Mouse (Mus musculus): ENCODE results near the gene Stx2.

Stx2 gene

DNA sequence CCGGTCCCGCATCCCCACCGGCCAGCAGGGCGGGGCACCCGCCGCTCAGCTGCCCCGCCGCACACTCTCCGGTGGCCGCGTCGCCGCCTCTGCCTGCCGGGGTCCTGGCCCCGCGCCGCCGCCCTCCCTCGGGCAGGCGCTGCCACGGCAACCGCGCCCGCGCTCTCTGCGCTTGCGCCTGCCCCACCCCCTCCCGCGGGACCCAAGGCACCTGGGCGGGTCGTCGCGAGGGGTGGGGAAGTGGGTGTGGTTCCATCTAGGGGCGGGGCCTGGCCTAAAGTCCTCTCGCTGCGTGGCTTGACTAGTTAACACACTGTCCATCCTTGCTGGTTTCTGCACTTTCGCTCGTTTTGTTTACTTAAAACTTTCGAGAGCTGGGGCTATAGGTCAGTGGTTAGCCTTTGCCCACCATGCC is at the start of gene Stx2:
Stx2 (minus strand) TSS at position 163 of the 415 bp plus-strand sequence.
- DNase-seq (ENCODE audit: low spot score), result peak; percentile 90

DNA sequence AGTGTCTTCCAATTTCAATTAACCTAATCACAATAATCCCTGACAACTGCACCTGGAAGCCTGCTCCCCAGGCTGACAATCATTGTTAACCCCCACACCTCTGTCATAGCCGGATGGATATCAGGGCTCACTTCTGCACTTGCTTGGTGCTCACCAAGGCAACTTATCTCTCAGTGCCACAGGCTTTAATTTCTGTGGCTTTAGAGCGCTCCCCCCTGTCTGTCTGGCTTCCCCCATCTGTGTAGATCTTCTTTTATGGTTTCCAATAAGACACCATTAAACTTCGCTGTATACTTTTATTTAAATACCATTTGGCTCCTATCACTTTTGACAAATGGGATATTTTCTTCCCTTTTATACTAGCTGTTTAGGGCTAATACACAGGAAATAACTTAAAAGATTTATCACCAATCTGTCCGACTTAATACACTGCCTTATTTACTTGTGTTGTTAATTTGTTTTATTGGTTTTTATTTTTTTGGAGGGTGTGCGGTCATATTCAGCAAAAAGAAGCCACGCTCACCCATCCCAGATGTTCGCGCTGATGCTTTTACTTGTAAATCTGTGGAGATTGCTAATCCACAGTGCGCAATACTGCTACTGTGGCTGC is 46.4 kb upstream of the Stx2 start:
- DNase-seq (ENCODE audit: low spot score), result no peak

DNA sequence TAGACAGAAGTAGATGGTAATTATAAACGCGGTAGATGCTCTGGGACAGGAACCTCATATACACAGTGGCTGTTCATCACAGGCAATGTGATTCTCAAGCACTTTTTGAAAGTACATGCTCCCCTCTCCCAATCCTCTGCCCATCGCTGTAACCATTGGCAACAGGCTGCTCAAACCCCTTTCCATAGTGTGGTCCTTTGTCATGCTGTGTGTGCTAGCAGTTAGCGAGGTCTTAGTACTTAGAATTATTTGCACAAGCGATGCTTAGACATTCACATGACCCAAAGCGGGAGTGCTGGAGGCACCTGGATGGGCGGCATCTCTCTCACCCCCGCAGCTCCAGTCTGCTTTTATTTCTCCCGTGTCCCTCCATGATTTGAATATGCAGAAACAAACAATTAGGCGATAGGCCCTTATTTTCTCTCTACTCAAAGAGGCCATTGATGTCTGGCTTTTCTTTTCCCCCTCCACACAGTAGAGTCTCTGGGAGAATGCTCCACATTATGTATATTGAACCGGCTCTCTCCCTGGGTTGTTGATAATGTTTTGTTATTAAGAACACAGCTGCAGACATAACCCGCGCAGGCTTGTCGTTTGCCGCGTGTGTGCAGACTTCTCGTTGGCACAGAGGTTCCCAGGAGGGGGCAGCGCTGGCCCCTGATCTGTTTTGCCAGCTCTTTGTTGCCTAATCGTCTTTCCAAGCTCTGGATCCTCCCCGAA is 44.4 kb upstream of the Stx2 start:
- DNase-seq (ENCODE audit: low spot score), result no peak

DNA sequence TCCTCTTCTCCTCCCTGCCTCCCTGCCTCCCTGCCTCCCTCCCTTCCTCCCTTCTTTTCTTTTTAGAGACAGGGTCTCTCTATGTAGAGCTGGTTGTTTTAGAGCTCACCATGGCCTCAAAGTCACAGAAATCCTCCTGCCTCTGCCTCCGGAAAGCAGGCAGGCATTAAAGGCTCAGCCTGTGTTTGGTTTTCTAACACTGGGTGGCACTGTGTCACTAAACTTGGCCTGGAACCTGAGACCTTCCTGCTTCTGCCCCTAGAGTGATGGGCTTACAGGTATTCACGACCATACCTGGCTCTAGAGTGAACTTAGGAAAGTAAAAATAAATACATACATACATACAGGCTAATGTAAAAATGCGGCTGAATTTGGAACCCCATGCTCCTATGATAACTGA is 43.5 kb upstream of the Stx2 start:
- DNase-seq (ENCODE audit: low spot score), result no peak

DNA sequence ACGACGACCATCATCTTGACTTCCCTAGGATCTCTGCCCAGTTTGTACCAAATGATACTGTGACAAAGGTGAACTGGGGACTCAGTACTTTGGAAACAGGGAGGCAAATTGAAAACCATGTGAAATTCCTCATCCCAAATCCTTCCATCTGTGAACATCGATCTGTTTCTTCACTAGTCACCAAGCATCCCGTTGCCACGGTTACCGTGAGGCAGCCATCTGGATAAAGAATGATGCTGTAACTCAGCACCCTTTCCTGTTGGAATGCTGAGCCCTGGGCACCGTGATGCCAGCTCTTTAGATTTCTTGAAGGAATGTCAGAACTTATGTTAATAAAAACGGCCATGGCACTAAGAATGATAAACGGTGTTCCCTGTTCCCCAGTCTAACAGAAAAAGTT is 41.0 kb upstream of the Stx2 start:
- DNase-seq (ENCODE audit: low spot score), result no peak

DNA sequence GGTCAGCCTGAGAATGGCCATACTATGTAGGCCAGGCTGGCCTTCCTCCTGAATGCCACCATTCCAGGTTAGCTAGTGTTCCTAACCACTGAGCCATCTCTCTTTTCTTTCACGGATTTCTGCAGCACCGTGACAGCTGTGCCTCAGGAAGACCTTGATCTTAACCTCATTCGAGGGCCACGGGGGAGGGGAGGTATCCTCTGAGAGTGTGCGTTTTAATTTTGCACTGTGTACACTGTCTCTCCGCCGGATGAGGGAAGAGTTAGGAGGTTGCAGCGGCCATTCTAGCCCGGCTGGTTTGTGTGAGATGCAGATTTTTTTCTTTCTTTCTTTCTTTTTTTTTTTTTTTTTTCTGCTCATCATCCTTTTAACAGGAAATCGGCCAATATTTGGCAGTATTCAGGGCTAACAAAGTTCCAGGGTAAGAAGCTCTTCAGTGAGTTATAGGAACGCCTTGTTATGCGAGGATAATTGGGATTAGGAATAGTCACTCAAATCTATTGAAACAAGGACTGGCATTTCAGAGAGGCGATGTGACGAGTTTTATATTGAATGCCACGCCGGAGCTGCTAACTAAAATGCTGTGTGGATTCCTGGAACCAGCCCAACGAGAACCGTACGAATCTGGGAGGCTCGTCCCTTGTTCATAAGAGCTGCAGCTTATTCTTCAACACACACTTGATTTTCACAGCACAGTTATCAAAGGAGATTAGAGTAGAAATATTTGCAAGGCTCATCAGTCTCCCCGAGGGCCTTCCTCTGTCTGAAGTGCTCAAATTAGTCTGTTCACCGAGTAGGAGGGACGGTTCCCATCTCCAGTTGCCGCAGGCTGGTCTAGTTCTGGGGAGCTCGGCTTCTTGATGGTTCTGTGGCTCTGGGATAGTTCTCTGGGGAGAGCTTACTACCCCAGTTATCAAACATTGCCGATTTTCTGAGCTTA is 37.5 kb upstream of the Stx2 start:
- no peak for DNase-seq (ENCODE audit: low spot score)

DNA sequence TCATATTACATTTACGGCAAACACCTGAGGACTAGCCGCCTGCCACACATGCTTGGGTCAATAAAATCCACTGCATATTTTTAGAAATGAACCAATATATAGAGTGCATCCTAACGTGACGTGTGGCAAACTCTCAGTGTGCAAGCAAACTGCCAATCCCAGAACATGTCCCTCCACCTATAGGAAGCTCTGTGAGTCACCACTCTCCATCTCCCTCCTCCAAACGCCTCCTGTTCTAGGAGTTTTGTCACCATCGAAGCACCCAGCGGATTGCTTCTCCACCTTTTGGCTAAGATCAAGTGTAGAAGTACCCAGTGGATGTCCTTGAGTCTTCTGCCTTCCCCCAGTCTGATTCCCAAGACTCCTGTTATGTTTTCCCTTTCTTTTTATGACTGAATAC is 29.4 kb upstream of the Stx2 start:
- DNase-seq (ENCODE audit: low spot score), result no peak

DNA sequence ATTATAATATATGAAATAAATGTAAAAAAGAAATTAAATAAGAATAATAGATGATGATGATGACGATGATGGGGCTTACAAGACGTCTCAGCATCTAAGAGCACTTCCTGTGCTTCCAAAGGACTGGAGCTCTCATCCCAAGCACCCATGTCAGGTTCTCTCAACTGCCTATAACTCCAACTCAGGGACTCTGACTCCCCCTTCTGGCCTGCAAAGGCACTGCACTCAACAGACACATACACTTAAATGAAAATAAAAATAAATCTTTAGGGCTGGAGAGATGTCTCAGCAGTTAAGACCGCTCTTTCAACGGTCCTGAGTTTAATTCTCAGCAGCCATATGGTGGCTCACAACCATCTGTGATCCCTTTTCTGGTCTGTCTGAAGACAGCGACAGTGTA is 28.3 kb upstream of the Stx2 start:
- DNase-seq (ENCODE audit: low spot score), result no peak

DNA sequence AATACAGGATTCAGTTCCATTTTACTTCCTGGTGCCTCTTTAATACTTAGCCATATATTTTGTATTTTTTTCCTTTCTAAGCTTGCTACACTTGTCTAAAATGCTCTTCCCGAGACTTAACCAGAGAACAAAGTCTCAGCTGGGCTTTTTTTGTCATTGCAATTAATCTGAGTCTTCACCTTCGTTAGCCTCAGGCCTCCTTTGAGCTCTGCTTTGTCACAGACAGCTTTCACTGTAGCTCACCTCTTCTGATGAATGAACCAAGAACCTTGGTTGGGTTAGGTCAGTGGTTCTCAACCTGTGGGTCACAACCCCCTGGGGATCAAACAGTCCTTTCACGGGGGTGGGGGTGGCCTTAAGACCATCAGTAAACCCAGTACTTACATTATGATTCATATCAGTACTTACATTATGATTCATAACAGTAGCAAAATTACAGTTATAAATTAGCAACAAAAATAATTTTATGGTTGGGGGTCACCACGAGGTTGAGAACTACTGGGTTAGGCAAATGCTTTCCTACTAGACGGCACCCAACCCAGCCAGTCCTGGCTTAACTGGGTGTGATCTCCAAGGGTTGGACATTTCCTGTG is 20.9 kb upstream of the Stx2 start:
- no peak for DNase-seq (ENCODE audit: low spot score)

DNA sequence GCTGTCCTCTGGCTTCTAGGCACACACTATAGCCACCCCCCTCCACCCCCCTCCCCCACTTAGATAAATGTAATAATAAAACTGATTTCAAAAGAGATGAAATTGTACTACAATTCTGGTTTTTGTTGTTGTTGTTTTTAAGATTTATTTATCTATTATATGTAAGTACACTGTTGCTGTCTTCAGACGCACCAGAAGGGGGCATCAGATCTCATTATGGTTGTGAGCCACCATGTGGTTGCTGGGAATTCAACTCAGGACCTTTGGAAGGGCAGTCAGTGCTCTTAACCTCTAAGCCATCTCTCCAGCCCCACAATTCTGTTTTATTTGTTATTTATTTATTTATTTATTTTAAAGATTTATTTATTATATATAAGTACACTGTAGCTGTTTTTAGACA is 18.3 kb upstream of the Stx2 start:
- no peak for DNase-seq (ENCODE audit: low spot score)

DNA sequence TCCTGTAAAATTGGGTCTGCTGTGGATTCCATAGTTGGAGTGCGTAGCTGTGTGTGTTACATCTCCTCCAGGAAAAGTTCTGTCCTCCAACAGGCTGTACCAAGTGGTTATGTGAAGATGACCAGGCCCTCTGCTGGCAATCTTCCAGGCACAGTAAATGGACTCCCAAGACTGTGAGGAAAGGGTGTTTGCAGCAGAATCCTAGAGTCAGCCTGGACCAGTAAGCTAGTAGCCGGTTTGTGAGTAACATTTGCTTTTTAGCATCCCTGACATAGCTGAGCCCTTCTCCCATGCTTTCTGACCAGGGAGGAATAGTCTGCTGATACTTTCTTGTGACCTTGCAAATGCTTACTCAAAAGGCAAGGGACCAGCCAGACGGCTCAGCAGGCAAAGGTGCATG is 17.8 kb upstream of the Stx2 start:
- DNase-seq (ENCODE audit: low spot score), result no peak

DNA sequence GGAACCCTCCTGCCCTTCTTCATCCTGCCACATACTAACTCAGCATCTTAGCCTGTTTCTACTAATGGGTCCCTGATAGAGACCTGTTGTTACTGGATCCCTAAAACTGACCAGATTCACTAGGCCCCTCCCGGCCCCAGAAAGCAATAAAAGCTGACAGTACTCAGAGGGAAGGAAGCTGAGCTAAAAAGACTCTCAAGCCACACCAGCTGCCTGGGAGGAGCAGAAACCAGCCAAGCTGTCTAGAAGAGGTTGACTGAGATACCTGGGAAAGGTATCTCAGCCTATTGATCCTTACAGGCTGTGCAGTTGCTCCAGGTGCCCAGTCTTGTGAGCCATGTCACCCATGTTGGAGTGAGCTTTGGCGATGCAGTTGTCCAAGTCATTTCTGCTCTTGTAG is 17.4 kb upstream of the Stx2 start:
- DNase-seq (ENCODE audit: low spot score), result no peak

DNA sequence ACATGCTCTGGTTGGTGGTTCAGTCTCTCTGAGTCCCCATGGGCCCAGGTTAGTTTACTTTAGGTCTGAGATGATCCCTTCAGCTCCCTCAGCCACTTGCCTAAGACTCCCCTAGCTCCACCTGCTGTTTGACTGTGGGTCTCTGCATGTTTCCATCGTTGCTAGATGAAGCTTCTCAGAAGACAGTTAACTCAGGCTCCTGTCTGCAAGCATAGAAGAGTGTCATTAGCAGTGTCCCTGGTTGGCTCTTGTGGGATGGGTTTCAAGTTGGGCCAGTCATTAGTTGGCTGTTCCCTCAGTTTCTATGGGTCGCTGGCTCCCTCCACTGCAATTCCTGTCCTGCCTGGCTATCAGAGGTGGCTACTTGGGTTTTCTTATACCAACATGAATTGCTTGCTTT is 16.7 kb upstream of the Stx2 start:
- DNase-seq (ENCODE audit: low spot score), result no peak

DNA sequence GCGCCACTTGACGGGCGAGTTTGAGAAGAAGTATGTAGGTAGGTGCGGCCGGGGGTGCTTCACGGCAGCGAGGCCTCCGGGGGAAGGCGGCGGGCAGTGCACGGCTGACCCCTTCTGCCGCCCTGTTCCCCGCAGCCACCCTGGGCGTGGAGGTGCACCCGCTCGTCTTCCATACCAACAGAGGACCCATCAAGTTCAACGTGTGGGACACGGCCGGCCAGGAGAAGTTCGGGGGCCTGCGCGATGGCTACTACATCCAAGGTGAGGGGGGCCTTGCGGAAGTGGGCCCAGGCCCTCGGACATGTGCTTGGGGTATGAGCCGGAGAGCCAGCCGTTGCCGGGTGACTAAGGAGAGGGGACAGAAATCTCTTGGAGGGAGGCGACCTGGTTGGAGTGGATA is 12.4 kb upstream of the Stx2 start:
- peak; percentile 1 for DNase-seq (ENCODE audit: low spot score)

DNA sequence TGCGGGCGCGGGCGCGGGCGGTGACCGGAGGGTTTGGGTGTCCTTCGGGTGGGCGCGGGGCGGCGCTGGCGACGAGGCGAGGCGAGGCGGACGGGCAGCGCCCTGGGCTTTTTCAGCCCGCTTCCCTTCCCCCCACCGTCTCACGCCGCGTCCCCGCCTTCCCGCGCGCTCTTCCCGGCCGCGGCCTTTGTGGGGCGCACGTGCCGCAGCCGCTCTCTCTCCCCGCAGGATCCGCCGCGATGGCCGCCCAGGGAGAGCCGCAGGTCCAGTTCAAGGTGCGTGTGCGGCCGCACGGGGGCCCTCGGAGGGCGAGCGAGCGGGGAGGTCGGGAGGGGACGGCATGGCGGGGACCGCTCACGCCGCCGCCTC is 11.9 kb upstream of the Stx2 start:
- no peak for DNase-seq (ENCODE audit: low spot score)

DNA sequence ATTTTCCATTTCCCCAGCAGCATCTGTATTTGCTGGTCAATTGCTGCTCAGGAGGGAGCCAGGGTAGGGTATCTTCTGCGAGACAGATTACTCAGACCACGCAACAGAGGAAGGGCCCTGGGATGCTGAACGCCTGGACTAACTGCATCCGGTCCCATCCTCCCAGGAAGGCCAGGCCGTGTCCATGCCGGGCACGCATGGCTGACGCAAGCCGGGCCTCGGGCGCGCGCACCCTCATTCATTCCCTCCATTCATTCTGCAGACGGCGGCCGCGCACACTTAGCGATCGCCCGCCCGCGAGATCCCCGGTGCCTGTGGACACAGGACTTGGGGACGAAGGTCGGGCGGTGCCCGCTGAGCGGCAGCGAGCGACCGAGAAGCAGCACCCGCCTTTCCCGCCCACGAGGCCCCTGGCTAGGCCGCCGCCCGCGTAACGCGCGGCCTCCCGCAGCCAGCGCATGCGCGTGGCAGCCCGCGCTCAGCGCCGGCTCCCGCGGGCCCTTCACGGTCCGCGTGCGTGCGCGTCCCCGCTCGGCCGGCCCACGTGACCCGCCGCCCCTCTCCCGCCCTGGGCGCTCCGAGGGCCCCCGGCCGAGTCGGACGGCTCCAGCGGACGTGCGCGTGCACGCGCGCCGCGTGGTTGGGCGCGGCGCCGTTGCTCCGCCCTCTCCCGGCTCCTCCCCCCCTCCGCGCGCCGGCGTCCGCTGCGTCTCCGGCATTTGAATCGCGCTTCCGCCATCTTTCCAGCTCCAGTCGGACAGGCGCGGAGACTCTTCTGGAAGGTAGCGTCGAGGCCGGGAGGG is 11.3 kb upstream of the Stx2 start, which contains the start of gene Ran:
Ran (plus strand) TSS at position 573 of the 803 bp plus-strand sequence.
- peak; percentile 94 for DNase-seq (ENCODE audit: low spot score)

DNA sequence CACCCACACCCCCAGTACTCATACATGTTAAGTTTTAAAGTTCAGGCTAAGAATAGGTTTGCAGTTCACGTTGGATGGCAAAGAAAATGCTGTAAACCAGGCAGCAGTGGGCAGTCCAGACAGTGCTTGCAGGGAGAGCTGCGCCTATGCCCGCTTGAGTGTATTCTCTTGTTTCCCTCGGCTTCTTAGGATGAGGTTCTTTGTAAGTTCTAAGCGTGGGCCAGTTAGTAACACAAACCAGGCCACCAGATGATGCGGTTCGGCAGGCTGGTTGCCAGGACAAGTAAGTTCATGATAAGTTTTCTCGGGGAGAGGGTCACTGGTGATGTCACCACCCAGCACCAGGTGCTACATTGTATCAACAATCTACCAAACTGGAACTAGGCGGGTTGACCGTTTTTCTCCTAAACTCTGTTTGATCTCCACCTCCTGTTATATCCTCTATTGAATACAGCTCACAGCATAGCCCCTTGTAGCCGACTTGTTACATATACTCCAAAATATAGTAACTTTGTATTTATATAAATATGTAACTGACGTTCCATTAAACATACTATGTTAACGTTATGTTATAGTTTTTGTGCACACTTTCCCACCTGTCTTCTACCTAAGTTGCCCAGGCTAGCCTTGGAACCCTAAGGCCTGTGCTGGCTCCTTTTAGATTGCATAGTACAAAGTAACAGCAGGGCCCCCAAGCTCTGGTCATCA is 10.6 kb upstream of the Stx2 start:
- no peak for DNase-seq (ENCODE audit: low spot score)

DNA sequence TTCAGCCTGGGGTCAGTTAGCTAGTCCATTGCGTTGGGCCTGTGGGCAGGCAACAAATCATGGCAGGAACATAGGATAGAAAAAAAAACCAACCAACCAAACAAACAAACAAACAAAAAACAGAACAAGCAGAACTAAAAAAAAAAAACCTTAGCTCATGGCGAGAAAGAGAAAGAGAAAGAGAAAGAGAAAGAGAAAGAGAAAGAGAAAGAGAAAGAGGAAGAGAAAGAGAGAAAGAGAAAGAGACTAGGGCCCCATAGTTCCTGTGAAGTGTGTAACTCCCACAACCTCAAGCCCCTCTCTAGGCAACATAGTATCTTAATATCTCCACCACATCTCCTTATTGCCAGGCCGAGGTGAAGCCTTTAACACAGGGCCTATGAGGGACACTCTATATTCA is 8.0 kb upstream of the Stx2 start:
- DNase-seq (ENCODE audit: low spot score), result no peak

DNA sequence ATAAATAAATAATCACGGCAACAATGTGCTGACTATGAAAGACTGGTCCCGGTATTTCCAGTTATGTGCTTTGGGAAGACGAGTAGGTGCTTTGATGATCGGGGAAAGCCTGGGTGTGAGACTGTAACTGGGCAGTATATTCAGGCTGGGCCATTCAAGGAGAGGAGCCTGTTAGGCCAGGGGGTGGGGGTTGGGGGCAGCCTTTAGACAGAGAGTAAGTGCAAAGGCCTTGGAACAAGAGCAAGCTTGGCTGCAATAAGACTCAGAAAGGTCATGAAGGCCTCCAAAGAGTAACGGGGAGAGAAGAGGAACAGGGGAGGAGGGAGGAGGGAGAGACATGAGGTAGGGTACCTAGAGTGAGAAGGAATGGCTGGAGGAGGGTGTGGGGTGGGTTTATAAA is 7.2 kb upstream of the Stx2 start:
- DNase-seq (ENCODE audit: low spot score), result no peak

DNA sequence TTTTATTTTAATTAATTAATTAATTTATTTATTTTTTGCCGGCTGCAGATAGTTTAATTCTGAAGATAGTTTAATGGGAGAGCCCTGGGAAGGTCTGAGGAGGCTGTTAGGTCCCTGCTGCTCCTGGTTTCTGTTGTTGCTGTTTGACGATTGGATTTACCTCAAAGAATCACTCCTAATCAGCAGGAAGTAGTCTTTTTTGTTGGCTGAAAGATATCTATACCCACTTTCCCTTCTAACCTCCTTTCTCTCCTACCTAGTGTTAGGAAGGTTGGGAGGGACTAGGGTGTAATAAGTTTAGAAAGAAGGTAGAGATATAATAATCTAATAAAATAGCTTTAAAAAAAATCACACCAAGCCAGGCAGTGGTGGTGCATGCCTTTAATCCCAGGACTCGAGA is 6.6 kb upstream of the Stx2 start:
- DNase-seq (ENCODE audit: low spot score), result no peak

DNA sequence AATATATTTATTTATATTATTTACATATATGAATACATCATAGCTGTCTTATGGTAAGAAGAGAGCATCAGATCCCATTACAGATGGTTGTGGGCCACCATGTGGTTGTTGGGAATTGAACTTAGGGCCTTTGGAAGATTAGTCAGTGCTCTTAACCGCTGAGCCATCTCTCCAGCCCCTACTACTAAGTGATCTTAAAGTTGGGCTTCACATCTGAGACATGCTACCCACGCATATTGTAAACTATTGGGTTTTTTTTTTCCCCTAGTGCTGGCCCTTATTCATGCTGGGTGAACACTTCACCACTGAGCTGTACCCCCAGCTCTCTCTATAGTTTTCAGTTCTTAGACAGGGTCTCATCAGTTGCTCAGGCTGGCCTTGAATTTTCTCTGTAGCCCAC is 2.6 kb upstream of the Stx2 start:
- no peak for DNase-seq (ENCODE audit: low spot score)
